Mouse (Mus musculus): ENCODE data around the gene Cdt1.

DNA sequence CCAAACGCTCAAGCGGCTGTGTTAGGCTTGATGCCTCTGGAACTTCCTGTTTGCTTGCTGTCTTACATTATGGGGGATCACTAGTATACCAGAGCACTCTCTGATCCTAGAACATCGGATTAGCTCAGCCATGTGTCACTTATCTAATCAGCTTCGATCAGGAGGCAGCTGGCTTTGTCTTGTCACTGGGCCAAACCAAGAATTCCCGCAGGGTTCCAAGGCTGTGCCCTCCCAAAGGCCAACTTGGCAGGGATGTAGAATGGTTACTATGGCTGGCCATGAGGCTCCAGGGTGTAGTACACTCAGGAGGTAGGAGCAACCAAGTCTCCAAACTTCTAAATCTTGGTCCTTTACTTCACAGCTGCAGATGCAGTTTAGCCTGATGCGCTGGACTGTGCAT, 1.0 kb upstream of the Cdt1 start:
- TF ChIP-seq CTCF (IDR thresholded peaks at IDR 0.05; ENCODE audit: control insufficient read depth, insufficient read depth, insufficient read length), result no peak
- no peak for TF ChIP-seq CEBPB (IDR thresholded peaks at IDR 0.05; ENCODE audit: low read depth)
- no peak for TF ChIP-seq USF1 (IDR thresholded peaks at IDR 0.05; ENCODE audit: low read depth)
- TF ChIP-seq MYOD1 (IDR thresholded peaks at IDR 0.05; ENCODE audit: control insufficient read depth, insufficient read length, low read depth), result peak; percentile 28

Data from C2C12 (cell line).